Mouse (Mus musculus): ENCODE data around the gene Rap1gap.

Rap1gap gene

DNA sequence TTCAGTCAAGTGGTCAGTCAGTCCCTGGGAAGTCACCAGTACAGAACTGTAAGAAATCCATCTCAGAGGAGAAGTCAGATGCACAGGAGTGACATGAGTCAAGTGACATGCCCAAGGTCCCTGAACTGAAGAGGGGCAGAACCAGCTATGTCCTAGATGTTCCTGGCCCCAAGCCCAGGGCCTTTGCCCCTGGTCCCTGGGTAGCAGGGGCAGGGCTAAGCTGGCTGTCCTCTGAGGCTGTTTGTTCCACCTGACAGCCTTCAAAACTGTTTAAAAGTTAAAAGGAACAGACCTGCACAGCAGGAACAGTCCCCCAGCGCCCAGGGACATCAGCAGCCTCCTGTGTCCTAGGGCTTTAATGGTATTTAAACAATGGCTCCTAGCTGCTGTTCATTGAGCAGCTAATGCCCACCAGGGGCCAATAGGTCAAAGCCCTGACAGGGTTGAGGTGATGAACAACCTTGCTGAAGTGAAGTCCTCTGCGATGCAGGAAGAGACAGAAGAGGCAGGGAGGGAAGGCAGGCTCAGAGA, 108.9 kb downstream of the Rap1gap start:
- in situ Hi-C loops (cut with MboI, MseI): no loop called here

DNA sequence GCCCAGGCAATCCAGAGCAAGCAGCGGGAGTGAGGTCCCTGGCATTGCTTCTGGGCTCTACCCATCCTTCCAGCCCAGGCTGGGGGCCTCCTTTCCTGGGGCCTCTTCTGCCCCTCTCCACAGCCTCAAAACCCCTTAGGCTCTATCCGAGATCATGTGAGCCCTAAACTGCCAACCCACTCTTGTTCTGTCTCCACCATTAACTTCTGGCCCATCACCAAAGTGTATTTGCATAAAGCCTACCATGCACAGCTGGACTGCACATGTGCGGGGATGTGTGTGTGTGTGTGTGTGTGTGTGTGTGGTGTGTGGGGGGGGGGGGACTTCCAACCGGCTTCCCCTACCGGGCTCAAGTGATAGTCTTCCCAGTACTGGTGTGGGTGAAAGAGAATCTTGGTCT, 109.5 kb downstream of the Rap1gap start:
- in situ Hi-C loops (cut with MboI, MseI): no loop called here

DNA sequence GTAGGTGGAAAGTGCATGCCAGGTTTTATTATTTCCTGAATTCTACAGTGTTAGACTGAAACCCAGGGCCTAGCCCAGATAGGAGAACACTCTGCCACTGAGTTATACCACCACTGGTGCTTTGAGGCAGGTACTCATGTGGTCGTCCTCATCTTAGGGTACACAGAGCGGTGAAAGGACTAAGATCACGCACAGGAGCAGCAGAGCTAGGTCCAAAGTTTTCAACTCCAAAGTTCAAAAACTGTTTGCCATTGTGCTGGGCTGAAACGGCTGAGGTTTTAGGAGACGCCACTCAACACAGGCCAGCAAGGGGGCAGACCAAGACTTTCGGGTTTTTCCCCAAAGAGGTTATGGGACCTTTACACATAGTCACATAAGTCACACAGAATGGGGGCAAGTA, 110.0 kb downstream of the Rap1gap start:
- in situ Hi-C loops (cut with MboI, MseI): no loop called here

DNA sequence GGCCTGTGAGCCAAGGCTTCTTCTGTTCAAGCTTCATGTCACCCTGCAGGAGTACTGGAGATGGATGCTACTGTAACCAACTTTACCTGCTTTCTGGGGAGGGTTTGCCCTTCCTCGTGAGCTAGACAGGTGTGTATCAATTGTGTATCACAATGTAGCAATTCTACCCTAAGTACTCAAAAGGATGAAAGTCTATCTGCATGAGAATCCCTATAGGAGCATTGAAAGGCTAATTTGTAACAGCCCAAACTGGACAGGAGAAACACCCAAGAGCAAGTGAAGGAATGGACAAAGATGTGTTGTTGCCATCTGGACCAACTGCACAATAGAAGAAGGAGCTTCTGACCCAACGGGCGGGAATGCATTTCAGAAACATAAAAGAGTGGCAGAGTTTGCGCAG, 113.3 kb downstream of the Rap1gap start:
- in situ Hi-C loops (cut with MboI, MseI): no loop called here

DNA sequence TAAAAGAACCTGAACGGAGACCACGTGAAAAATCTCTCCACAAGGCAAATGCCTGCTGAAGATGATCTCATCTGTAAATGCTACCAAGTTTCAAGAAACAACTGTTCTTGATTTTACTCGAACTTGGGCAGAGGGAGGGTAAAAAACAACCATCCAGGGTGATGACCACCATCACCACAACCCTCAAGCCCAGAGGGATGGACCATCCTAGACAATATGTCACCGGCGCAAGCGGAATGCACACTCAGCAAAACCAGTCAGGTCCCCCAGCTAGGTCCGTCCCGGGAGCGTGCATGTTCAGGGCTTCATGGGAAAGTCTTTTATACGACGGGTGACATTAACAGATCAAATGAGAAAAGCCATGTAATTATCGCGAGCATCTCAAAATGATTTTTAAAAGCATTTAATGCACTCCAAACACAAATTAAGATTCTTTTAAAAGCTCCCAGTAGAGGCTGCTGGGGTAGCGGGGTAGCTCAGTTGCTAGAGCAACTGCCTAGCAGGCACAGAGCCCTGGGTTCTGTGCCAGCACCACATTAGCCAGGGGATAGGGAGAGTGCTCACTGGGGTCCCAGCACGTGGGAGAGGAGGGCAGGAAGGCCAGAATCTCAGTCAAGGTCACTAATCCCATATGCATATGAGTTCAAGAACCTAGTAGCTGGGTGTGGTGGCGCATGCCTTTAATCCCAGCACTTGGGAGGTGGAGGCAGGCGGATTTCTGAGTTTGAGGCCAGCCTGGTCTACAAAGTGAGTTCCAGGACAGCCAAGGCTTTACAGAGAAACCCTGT, 114.1 kb downstream of the Rap1gap start:
- in situ Hi-C loops (cut with MboI, MseI): no loop called here
